Mouse (Mus musculus) heart, postnatal 14 days (tissue): ENCODE results near the gene Nlrp4e. TPM values are rescaled to one million over a fixed set of nuclear protein-coding genes. Genes with fewer than 3 reads are reported as not detected.
"Not testable (repeated sequence)": the region's sequence is repeated elsewhere in the genome, so short reads cannot be mapped to it uniquely, and the experiment has no call there.

Source experiments
- DNase-seq, 2 experiments: peaks; one replicate each; pipeline ENCODE4 v3.0.0; 2021 to 2022
- intact Hi-C: fragments of 180-260 bp; cut with DNase I; formaldehyde crosslinking; loops from one replicate; pipeline ENCODE4 v1.15.1; 2025
- long read RNA-seq, 2 experiments: library from polyadenylated mRNA; stranded (forward); transcript quantifications; one replicate each; pipeline ENCODE4 v2.0.0; 2021
- microRNA-seq, 2 experiments: library from miRNA; unstranded; fragments of <30 nt; microRNA quantifications; one replicate each; pipeline ENCODE4 v1.2.0; 2021 to 2022
- total RNA-seq, 2 experiments: library from RNA; stranded (reverse); gene quantifications; 2 replicates each; pipeline ENCODE4 v1.2.3; 2021

Nlrp4e gene
- total RNA-seq: not detected
- long read RNA-seq, experiment 1, partial matches to known transcripts: 0 of 1 reads
- long read RNA-seq, experiment 1, other reads (novel, unspliced or antisense): 1 of 1 reads
- long read RNA-seq, experiment 2: 0 reads

- DNase-seq, intact Hi-C loops: not testable (repeated sequence)
Observed at GRCm38 (mm10) chr7:23300892-23301291, at the start of gene Nlrp4e. TSS of gene Nlrp4e (plus strand) at chr7:23301192.

- DNase-seq, intact Hi-C loops: not testable (repeated sequence)
Observed at GRCm38 (mm10) chr7:23251582-23251981, 49.4 kb upstream of the Nlrp4e start, which contains the start of gene Vmn1r166. TSS of gene Vmn1r166 (minus strand) at chr7:23251682.

GRCm38 (mm10) chr7:23278800-23279199, 22.2 kb upstream of the Nlrp4e start, which contains the start of gene Gm6902:
TSS of gene Gm6902 (minus strand) at chr7:23278900.
- DNase-seq, intact Hi-C loops: not testable (repeated sequence)

- intact Hi-C loops, DNase-seq: not testable (repeated sequence)
Observed at GRCm38 (mm10) chr7:23358311-23358710, 57.3 kb downstream of the Nlrp4e start.

GRCm38 (mm10) chr7:23385589-23385988, 84.6 kb downstream of the Nlrp4e start, which contains the start of gene Nlrp5:
TSS of gene Nlrp5 (plus strand) at chr7:23385889.
- intact Hi-C loops: no loop called here
- DNase-seq: no peak

Small RNA genes within 50 kb of the gene (microRNA-seq; reads per million reads assigned to microRNA genes)
- 0 reads per million in 2 experiments for gene Gm25196

Other genes starting within 250 kb of the Nlrp4e start
- gene Vmn1r163, start 245.7 kb upstream of the Nlrp4e start, total RNA-seq: not detected
- not detected for gene Gm8720, start 233.7 kb upstream of the Nlrp4e start, total RNA-seq
- not detected for gene Gm10662, start 156.7 kb upstream of the Nlrp4e start, total RNA-seq
- not detected for gene Vmn1r165, start 83.9 kb upstream of the Nlrp4e start, total RNA-seq
- gene Vmn1r166, start 49.5 kb upstream of the Nlrp4e start, total RNA-seq: not detected
- gene Gm6902, start 22.3 kb upstream of the Nlrp4e start, total RNA-seq: not detected
- gene Nlrp5, start 84.7 kb downstream of the Nlrp4e start, total RNA-seq: under 1 TPM in 1 of 2 experiments, not detected in 1; 0.12 TPM
- gene Vmn1r167, start 206.0 kb downstream of the Nlrp4e start, total RNA-seq: not detected
- gene Vmn1r168, start 238.5 kb downstream of the Nlrp4e start, total RNA-seq: not detected